Mouse (Mus musculus): Measurements from ENCODE around the gene Mrpl48. TPM values are rescaled to one million over a fixed set of nuclear protein-coding genes. Genes with fewer than 3 reads are reported as not detected.

Gene Mrpl48
- polyA plus RNA-seq, 1 experiment from 2014 or later, result 89.4 TPM

DNA sequence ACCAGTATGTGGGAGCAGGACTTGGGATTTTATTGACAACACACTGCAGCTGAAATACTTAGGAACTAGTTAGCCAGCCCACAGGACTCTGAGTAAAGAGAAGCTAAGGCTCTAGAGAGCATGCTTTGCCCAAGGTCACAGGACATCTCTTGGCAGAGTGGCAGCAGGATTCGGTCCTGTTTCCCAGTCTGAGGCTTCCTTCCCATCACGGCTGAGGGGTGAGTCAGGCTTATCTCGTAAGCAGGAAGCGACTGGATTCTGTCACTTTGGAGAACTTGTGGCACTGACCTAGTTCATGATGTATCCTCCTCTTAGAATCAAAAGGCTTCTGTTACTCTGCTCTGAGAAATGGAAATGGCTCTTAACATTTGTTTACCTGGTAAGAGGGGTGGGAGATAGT is 60.5 kb downstream of the Mrpl48 start:
- no peaks in the 10 kb centered on the region for H3K27me3 ChIP-seq (replicated peaks; ENCODE audit: control insufficient read depth, insufficient read depth, low read length)
- H3K4me1 ChIP-seq (replicated peaks; ENCODE audit: control insufficient read depth, insufficient read depth, low read length), result no peaks in the 10 kb centered on the region
- H3K4me2 ChIP-seq (replicated peaks; ENCODE audit: low read depth), result no peak overlapping the region
- no peak overlapping the region for H3K4me3 ChIP-seq (ENCODE audit: low read depth, low read length)
- no peak overlapping the region for H3K27ac ChIP-seq (ENCODE audit: low read depth, low read length)
- H3K9me3 ChIP-seq (ENCODE audit: control insufficient read depth), result no peaks in the 10 kb centered on the region
- H3K36me3 ChIP-seq (ENCODE audit: control insufficient read depth, insufficient read depth), result peaks cover 12% of the 10 kb centered on the region; the same call in 1 of the 2 replicates
- ATAC-seq, result no peak
- no peak overlapping the region for H3K9ac ChIP-seq (ENCODE audit: low read depth, low read length)
- TF ChIP-seq CTCF (IDR thresholded peaks at IDR 0.05; ENCODE audit: low read depth), result no peak
- 52% methylated on average over 4 of the region's 4 CpGs for WGBS

- TF ChIP-seq CTCF (IDR thresholded peaks at IDR 0.05; ENCODE audit: low read depth), result no peak
- no peak overlapping the region for H3K4me3 ChIP-seq (ENCODE audit: low read depth, low read length)
- no peaks in the 10 kb centered on the region for H3K4me1 ChIP-seq (replicated peaks; ENCODE audit: control insufficient read depth, insufficient read depth, low read length)
- WGBS, result 22% methylated on average over 1 of the region's 1 CpGs
- no peak overlapping the region for H3K9ac ChIP-seq (ENCODE audit: low read depth, low read length)
- no peaks in the 10 kb centered on the region for H3K9me3 ChIP-seq (ENCODE audit: control insufficient read depth)
- H3K4me2 ChIP-seq (replicated peaks; ENCODE audit: low read depth), result 0 out of 2 replicates have a peak overlapping the region, but pooled peaks have one; percentile 18
- peak; percentile 94 for ATAC-seq
- peak overlapping the region; percentile 80; the same call in 1 of the 2 replicates for H3K27ac ChIP-seq (ENCODE audit: low read depth, low read length)
- peaks cover 16% of the 10 kb centered on the region for H3K36me3 ChIP-seq (ENCODE audit: control insufficient read depth, insufficient read depth)
- no peaks in the 10 kb centered on the region for H3K27me3 ChIP-seq (replicated peaks; ENCODE audit: control insufficient read depth, insufficient read depth, low read length)
Observed at GRCm38 (mm10) chr7:100544437-100544836, 63.7 kb downstream of the Mrpl48 start.

DNA sequence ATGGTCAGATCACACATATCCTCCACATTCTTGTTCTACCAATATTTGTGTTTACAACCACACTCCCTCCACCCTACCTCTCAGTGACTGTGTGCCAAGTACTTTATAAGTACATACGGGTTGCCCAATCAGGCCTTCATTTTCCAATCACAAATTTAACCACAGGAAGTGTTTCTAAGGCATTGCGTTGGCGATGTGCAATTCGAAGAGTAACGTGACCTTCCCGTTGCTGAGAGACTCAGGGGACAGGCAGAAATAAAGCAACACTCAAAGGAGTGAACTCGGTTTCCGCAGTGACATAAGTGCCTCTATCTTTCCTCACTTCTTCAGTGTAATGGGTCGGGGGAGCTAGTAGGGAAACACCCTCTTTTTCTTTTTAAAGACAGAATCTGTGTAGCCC is 68.6 kb downstream of the Mrpl48 start:
- Histone ChIP-seq H3K9ac (ENCODE audit: low read depth, low read length) (no peak overlapping the region), H3K9me3 (ENCODE audit: control insufficient read depth) (no peaks in the 10 kb centered on the region), H3K27ac (ENCODE audit: low read depth, low read length) (no peak overlapping the region), H3K27me3 (replicated peaks; ENCODE audit: control insufficient read depth, insufficient read depth, low read length) (no peaks in the 10 kb centered on the region), H3K4me2 (replicated peaks; ENCODE audit: low read depth) (no peak overlapping the region), H3K36me3 (ENCODE audit: control insufficient read depth, insufficient read depth) (peaks cover 15% of the 10 kb centered on the region), H3K4me3 (ENCODE audit: low read depth, low read length) (no peak overlapping the region), H3K4me1 (replicated peaks; ENCODE audit: control insufficient read depth, insufficient read depth, low read length) (peaks cover 5% of the 10 kb centered on the region; the same call in 1 of the 2 replicates)
- WGBS, result 94% methylated on average over 9 of the region's 9 CpGs
- ATAC-seq, result no peak
- no peak for TF ChIP-seq CTCF (IDR thresholded peaks at IDR 0.05; ENCODE audit: low read depth)

DNA sequence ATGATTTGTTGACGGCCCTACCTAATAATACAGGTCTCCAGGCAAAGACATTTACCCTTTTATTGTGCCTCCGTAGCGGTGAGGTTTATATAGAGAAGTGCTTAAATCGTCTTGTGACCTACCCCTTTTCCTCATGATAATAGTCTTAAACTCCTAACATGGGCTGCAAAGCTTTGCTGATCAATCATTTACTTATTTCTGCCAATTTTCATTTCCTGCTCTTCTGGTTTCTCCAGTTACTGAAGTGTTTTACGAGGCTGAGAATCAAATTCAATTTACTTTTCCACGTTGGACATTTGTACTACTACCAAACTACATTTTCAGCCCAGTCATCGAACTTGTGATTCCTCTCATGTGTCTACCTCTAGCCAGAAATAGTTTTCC is 70.6 kb downstream of the Mrpl48 start:
- no peaks in the 10 kb centered on the region for H3K9me3 ChIP-seq (ENCODE audit: control insufficient read depth)
- WGBS, result 12% methylated on average over 7 of the region's 7 CpGs
- peak overlapping the region; percentile 44 for H3K4me3 ChIP-seq (ENCODE audit: low read depth, low read length)
- no peak for TF ChIP-seq CTCF (IDR thresholded peaks at IDR 0.05; ENCODE audit: low read depth)
- no peaks in the 10 kb centered on the region for H3K27me3 ChIP-seq (replicated peaks; ENCODE audit: control insufficient read depth, insufficient read depth, low read length)
- peak overlapping the region; percentile 43 for H3K9ac ChIP-seq (ENCODE audit: low read depth, low read length)
- peak overlapping the region; percentile 67 for H3K4me2 ChIP-seq (replicated peaks; ENCODE audit: low read depth)
- peaks cover 15% of the 10 kb centered on the region for H3K36me3 ChIP-seq (ENCODE audit: control insufficient read depth, insufficient read depth)
- H3K27ac ChIP-seq (ENCODE audit: low read depth, low read length), result peak overlapping the region; percentile 80
- ATAC-seq, result peak; percentile 57
- H3K4me1 ChIP-seq (replicated peaks; ENCODE audit: control insufficient read depth, insufficient read depth, low read length), result peaks cover 5% of the 10 kb centered on the region; the same call in 1 of the 2 replicates

GRCm38 (mm10) chr7:100536804-100537518 is 71.1 kb downstream of the Mrpl48 start, which contains the start of gene Coa4:
TSS of gene Coa4 (plus strand) at chr7:100537071.
- Histone ChIP-seq H3K4me3 (ENCODE audit: low read depth, low read length) (peak within 1 kb of the TSS; percentile 44), H3K9ac (ENCODE audit: low read depth, low read length) (peak within 1 kb of the TSS; percentile 43), H3K36me3 (ENCODE audit: control insufficient read depth, insufficient read depth) (peaks cover 15% of the 10 kb centered on the region), H3K4me2 (replicated peaks; ENCODE audit: low read depth) (peak within 1 kb of the TSS; percentile 67), H3K27me3 (replicated peaks; ENCODE audit: control insufficient read depth, insufficient read depth, low read length) (no peaks in the 10 kb centered on the region), H3K27ac (ENCODE audit: low read depth, low read length) (peak within 1 kb of the TSS; percentile 80), H3K4me1 (replicated peaks; ENCODE audit: control insufficient read depth, insufficient read depth, low read length) (peaks cover 5% of the 10 kb centered on the region; the same call in 1 of the 2 replicates), H3K9me3 (ENCODE audit: control insufficient read depth) (no peaks in the 10 kb centered on the region)
- TF ChIP-seq CTCF (IDR thresholded peaks at IDR 0.05; ENCODE audit: low read depth), result 0 out of 2 replicates have a peak, but pooled peaks have one; percentile 33
- ATAC-seq, result peak; percentile 99
- WGBS, result under 1% methylated on average over 33 of the region's 33 CpGs

DNA sequence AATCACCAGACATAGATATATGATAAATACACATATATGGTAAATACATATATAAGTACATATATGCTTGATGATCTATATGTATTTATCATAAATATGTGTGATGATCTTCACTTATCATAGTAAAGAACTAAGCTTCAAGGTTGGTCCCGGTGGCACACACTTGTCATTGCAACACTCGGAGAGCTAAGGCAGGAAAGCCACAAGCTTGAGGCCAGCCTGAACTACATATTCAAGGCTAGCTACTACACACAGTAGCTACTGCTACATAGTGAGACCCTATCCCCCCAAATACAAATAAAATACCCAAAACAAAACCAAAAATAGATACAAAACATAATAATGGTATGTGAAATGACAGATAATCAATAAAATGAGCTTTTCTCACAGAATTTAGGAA is 72.3 kb downstream of the Mrpl48 start:
- H3K4me2 ChIP-seq (replicated peaks; ENCODE audit: low read depth), result no peak overlapping the region
- H3K9me3 ChIP-seq (ENCODE audit: control insufficient read depth), result no peaks in the 10 kb centered on the region
- peaks cover 5% of the 10 kb centered on the region; the same call in 1 of the 2 replicates for H3K4me1 ChIP-seq (replicated peaks; ENCODE audit: control insufficient read depth, insufficient read depth, low read length)
- no peak overlapping the region for H3K27ac ChIP-seq (ENCODE audit: low read depth, low read length)
- TF ChIP-seq CTCF (IDR thresholded peaks at IDR 0.05; ENCODE audit: low read depth), result no peak
- H3K4me3 ChIP-seq (ENCODE audit: low read depth, low read length), result no peak overlapping the region
- ATAC-seq, result no peak
- no peak overlapping the region for H3K9ac ChIP-seq (ENCODE audit: low read depth, low read length)
- no peaks in the 10 kb centered on the region for H3K27me3 ChIP-seq (replicated peaks; ENCODE audit: control insufficient read depth, insufficient read depth, low read length)
- WGBS, result 65% methylated on average over 2 of the region's 2 CpGs
- H3K36me3 ChIP-seq (ENCODE audit: control insufficient read depth, insufficient read depth), result peaks cover 15% of the 10 kb centered on the region
